Mouse (Mus musculus): ENCODE measurements around the gene Nppb. TPM values are rescaled to one million over a fixed set of nuclear protein-coding genes. Genes with fewer than 3 reads are reported as not detected.

Gene Nppb
- polyA plus RNA-seq, 1 experiment = not detected

- no peak overlapping the region for H3K4me3 ChIP-seq (replicated peaks; ENCODE audit: control insufficient read depth, low read depth, low read length)
- H3K4me1 ChIP-seq (ENCODE audit: control insufficient read depth, insufficient read depth, low read length) = no peaks in the 10 kb centered on the region
- TF ChIP-seq POLR2A (IDR thresholded peaks at IDR 0.05; ENCODE audit: borderline replicate concordance, control insufficient read depth, low read depth, low read length) = no peak
- TF ChIP-seq CTCF (IDR thresholded peaks at IDR 0.05; ENCODE audit: control insufficient read depth, insufficient read depth, low read length) = no peak
- WGBS = 77% methylated on average over 3 of the region's 3 CpGs
- no peak overlapping the region for H3K27ac ChIP-seq (ENCODE audit: control insufficient read depth, insufficient read depth, low read depth, low read length, poor library complexity)
Observed at GRCm38 (mm10) chr4:148011332-148011731, 25.7 kb downstream of the Nppb start.

- TF ChIP-seq CTCF (IDR thresholded peaks at IDR 0.05; ENCODE audit: control insufficient read depth, insufficient read depth, low read length) = no peak
- TF ChIP-seq POLR2A (IDR thresholded peaks at IDR 0.05; ENCODE audit: borderline replicate concordance, control insufficient read depth, low read depth, low read length) = no peak
- Histone ChIP-seq H3K4me3 (replicated peaks; ENCODE audit: control insufficient read depth, low read depth, low read length) (no peak overlapping the region), H3K4me1 (ENCODE audit: control insufficient read depth, insufficient read depth, low read length) (no peaks in the 10 kb centered on the region), H3K27ac (ENCODE audit: control insufficient read depth, insufficient read depth, low read depth, low read length, poor library complexity) (no peak overlapping the region)
- 84% methylated on average over 4 of the region's 4 CpGs for WGBS
Observed at GRCm38 (mm10) chr4:148012216-148012615, 26.6 kb downstream of the Nppb start.

- 91% methylated on average over 10 of the region's 10 CpGs for WGBS
Observed at GRCm38 (mm10) chr4:148015418-148015817, 29.8 kb downstream of the Nppb start.

GRCm38 (mm10) chr4:148016981-148017380, 31.4 kb downstream of the Nppb start:
- no peak overlapping the region for H3K27ac ChIP-seq (ENCODE audit: control insufficient read depth, insufficient read depth, low read depth, low read length, poor library complexity)
- H3K4me3 ChIP-seq (replicated peaks; ENCODE audit: control insufficient read depth, low read depth, low read length) = no peak overlapping the region
- TF ChIP-seq POLR2A (IDR thresholded peaks at IDR 0.05; ENCODE audit: borderline replicate concordance, control insufficient read depth, low read depth, low read length) = no peak
- no peak for TF ChIP-seq CTCF (IDR thresholded peaks at IDR 0.05; ENCODE audit: control insufficient read depth, insufficient read depth, low read length)
- no peaks in the 10 kb centered on the region for H3K4me1 ChIP-seq (ENCODE audit: control insufficient read depth, insufficient read depth, low read length)
- WGBS = 76% methylated on average over 3 of the region's 3 CpGs

More at GRCm38 (mm10) chr4:148015418-148015817, 29.8 kb downstream of the Nppb start:
- Histone ChIP-seq H3K4me3 (replicated peaks; ENCODE audit: control insufficient read depth, low read depth, low read length) (no peak overlapping the region), H3K27ac (ENCODE audit: control insufficient read depth, insufficient read depth, low read depth, low read length, poor library complexity) (no peak overlapping the region), H3K4me1 (ENCODE audit: control insufficient read depth, insufficient read depth, low read length) (no peaks in the 10 kb centered on the region)
- TF ChIP-seq CTCF (IDR thresholded peaks at IDR 0.05; ENCODE audit: control insufficient read depth, insufficient read depth, low read length) = peak; percentile 35; the same call in 1 of the 2 replicates
- TF ChIP-seq POLR2A (IDR thresholded peaks at IDR 0.05; ENCODE audit: borderline replicate concordance, control insufficient read depth, low read depth, low read length) = no peak

GRCm38 (mm10) chr4:148018410-148018809, 32.8 kb downstream of the Nppb start:
- Histone ChIP-seq H3K4me1 (ENCODE audit: control insufficient read depth, insufficient read depth, low read length) (no peaks in the 10 kb centered on the region), H3K27ac (ENCODE audit: control insufficient read depth, insufficient read depth, low read depth, low read length, poor library complexity) (no peak overlapping the region), H3K4me3 (replicated peaks; ENCODE audit: control insufficient read depth, low read depth, low read length) (no peak overlapping the region)
- WGBS = 80% methylated on average over 2 of the region's 2 CpGs
- TF ChIP-seq POLR2A (IDR thresholded peaks at IDR 0.05; ENCODE audit: borderline replicate concordance, control insufficient read depth, low read depth, low read length) = no peak

- no peak for TF ChIP-seq POLR2A (IDR thresholded peaks at IDR 0.05; ENCODE audit: borderline replicate concordance, control insufficient read depth, low read depth, low read length)
- no peak for TF ChIP-seq CTCF (IDR thresholded peaks at IDR 0.05; ENCODE audit: control insufficient read depth, insufficient read depth, low read length)
- H3K4me3 ChIP-seq (replicated peaks; ENCODE audit: control insufficient read depth, low read depth, low read length) = no peak overlapping the region
- no peak overlapping the region for H3K27ac ChIP-seq (ENCODE audit: control insufficient read depth, insufficient read depth, low read depth, low read length, poor library complexity)
- H3K4me1 ChIP-seq (ENCODE audit: control insufficient read depth, insufficient read depth, low read length) = no peaks in the 10 kb centered on the region
- WGBS = 93% methylated on average over 3 of the region's 3 CpGs
Observed at GRCm38 (mm10) chr4:148024003-148024402, 38.4 kb downstream of the Nppb start.

GRCm38 (mm10) chr4:148029297-148029696, 43.7 kb downstream of the Nppb start:
- Histone ChIP-seq H3K4me1 (ENCODE audit: control insufficient read depth, insufficient read depth, low read length) (no peaks in the 10 kb centered on the region), H3K4me3 (replicated peaks; ENCODE audit: control insufficient read depth, low read depth, low read length) (no peak overlapping the region), H3K27ac (ENCODE audit: control insufficient read depth, insufficient read depth, low read depth, low read length, poor library complexity) (no peak overlapping the region)
- 89% methylated on average over 7 of the region's 7 CpGs for WGBS
- no peak for TF ChIP-seq POLR2A (IDR thresholded peaks at IDR 0.05; ENCODE audit: borderline replicate concordance, control insufficient read depth, low read depth, low read length)
- TF ChIP-seq CTCF (IDR thresholded peaks at IDR 0.05; ENCODE audit: control insufficient read depth, insufficient read depth, low read length) = no peak

- no peak overlapping the region for H3K4me3 ChIP-seq (replicated peaks; ENCODE audit: control insufficient read depth, low read depth, low read length)
- no peak overlapping the region for H3K27ac ChIP-seq (ENCODE audit: control insufficient read depth, insufficient read depth, low read depth, low read length, poor library complexity)
- no peaks in the 10 kb centered on the region for H3K4me1 ChIP-seq (ENCODE audit: control insufficient read depth, insufficient read depth, low read length)
- TF ChIP-seq POLR2A (IDR thresholded peaks at IDR 0.05; ENCODE audit: borderline replicate concordance, control insufficient read depth, low read depth, low read length) (no peak), CTCF (IDR thresholded peaks at IDR 0.05; ENCODE audit: control insufficient read depth, insufficient read depth, low read length) (no peak)
- WGBS = 82% methylated on average over 5 of the region's 5 CpGs
Observed at GRCm38 (mm10) chr4:148030506-148030905, 44.9 kb downstream of the Nppb start.

- Histone ChIP-seq H3K27ac (ENCODE audit: control insufficient read depth, insufficient read depth, low read depth, low read length, poor library complexity) (no peak overlapping the region), H3K4me3 (replicated peaks; ENCODE audit: control insufficient read depth, low read depth, low read length) (no peak overlapping the region), H3K4me1 (ENCODE audit: control insufficient read depth, insufficient read depth, low read length) (no peaks in the 10 kb centered on the region)
- 53% methylated on average over 7 of the region's 7 CpGs for WGBS
- TF ChIP-seq POLR2A (IDR thresholded peaks at IDR 0.05; ENCODE audit: borderline replicate concordance, control insufficient read depth, low read depth, low read length) = no peak
- no peak for TF ChIP-seq CTCF (IDR thresholded peaks at IDR 0.05; ENCODE audit: control insufficient read depth, insufficient read depth, low read length)
Observed at GRCm38 (mm10) chr4:148033858-148034410, 48.3 kb downstream of the Nppb start.
